Mouse (Mus musculus) testis, adult 2 months (tissue): ENCODE data around the gene Caln1.

Experiments used
- CTCF ChIP-seq: fragments of 200-500 bp; IDR thresholded peaks from 2 replicates; pipeline ENCODE4 v1.5.1; 2012; ENCODE audit warnings: low read depth, mild to moderate bottlenecking, inconsistent platforms, low read length, moderate library complexity; ENCODE audit not compliant: control insufficient read depth, insufficient read depth, insufficient replicate concordance
- POLR2A ChIP-seq: fragments of 200-500 bp; IDR thresholded peaks from 2 replicates; pipeline ENCODE4 v1.6.1; 2012; ENCODE audit warnings: low read depth, mild to moderate bottlenecking, inconsistent platforms, low read length, moderate library complexity; ENCODE audit not compliant: control insufficient read depth

GRCm38 (mm10) chr5:130854430-130854829 is 485.2 kb downstream of the Caln1 start:
- TF ChIP-seq CTCF (no peak), POLR2A (no peak)
